Mouse (Mus musculus) ES-E14 (cell line): ENCODE measurements around the gene Hbp1. TPM values are rescaled to one million over a fixed set of nuclear protein-coding genes. Genes with fewer than 3 reads are reported as not detected.
A peak's percentile ranks its signal among the peaks of the same experiment; 100 is the strongest.

Source experiments
- DNase-seq: peaks from one replicate; pipeline ENCODE4 v3.0.0-alpha.2; 2013; ENCODE audit warnings: low read depth, low spot score
- H3K27ac ChIP-seq: 2 replicates; pipeline ENCODE4 v1.5.1; 2012; ENCODE audit warnings: low read depth, mild to moderate bottlenecking, low read length, moderate library complexity, mixed read lengths; ENCODE audit not compliant: poor library complexity, insufficient read depth, severe bottlenecking
- H3K36me3 ChIP-seq: 2 replicates; pipeline ENCODE4 v1.6.1; 2012; ENCODE audit warnings: mild to moderate bottlenecking, low read length, moderate library complexity, mixed read lengths; ENCODE audit not compliant: control insufficient read depth, poor library complexity, insufficient read depth, severe bottlenecking
- H3K4me1 ChIP-seq, 2 experiments: fragments of 150-350 bp in 1 of 2; sonication (generic) in 1 of 2; 2 replicates each; pipeline ENCODE4 v1.6.1; 2012; ENCODE audit warnings: low read length in 2 of 2, mild to moderate bottlenecking in 1 of 2, mixed read lengths in 1 of 2; ENCODE audit not compliant: control insufficient read depth in 2 of 2, insufficient read depth in 2 of 2, poor library complexity in 1 of 2
- H3K4me3 ChIP-seq, 2 experiments: fragments of 150-350 bp in 1 of 2; sonication (generic) in 1 of 2; 2 replicates each; pipeline ENCODE4 v1.5.1; 2012; ENCODE audit warnings: low read length in 2 of 2, low read depth in 1 of 2, mild to moderate bottlenecking in 1 of 2, mixed read lengths in 1 of 2; ENCODE audit not compliant: insufficient read depth in 1 of 2, poor library complexity in 1 of 2, severe bottlenecking in 1 of 2
- H3K9ac ChIP-seq: 2 replicates; pipeline ENCODE4 v1.6.1; 2012; ENCODE audit warnings: low read depth, mild to moderate bottlenecking, low read length, mixed read lengths; ENCODE audit not compliant: poor library complexity, insufficient read depth, severe bottlenecking
- H3K9me3 ChIP-seq: fragments of 150-350 bp; sonication (generic); 2 replicates; pipeline ENCODE4 v1.6.1; 2012; ENCODE audit warnings: low read depth, mild to moderate bottlenecking, low read length; ENCODE audit not compliant: control insufficient read depth, insufficient read depth
- CHD2 ChIP-seq: IDR thresholded peaks from 2 replicates; pipeline ENCODE4 v1.6.1; 2014; ENCODE audit warnings: mild to moderate bottlenecking, low read depth, low read length, inconsistent platforms
- HCFC1 ChIP-seq: IDR thresholded peaks from 2 replicates; pipeline ENCODE4 v1.6.1; 2012; ENCODE audit warnings: low read length, inconsistent platforms, borderline replicate concordance; ENCODE audit not compliant: insufficient read depth
- MAFK ChIP-seq: IDR thresholded peaks from 2 replicates; pipeline ENCODE4 v1.6.1; 2014; ENCODE audit warnings: mild to moderate bottlenecking, low read depth, low read length, inconsistent platforms; ENCODE audit not compliant: insufficient read depth
- ZC3H11A ChIP-seq: IDR thresholded peaks from 2 replicates; pipeline ENCODE4 v1.6.1; 2012; ENCODE audit warnings: low read depth, mild to moderate bottlenecking, inconsistent platforms, low read length, borderline replicate concordance
- ZNF384 ChIP-seq: IDR thresholded peaks from 2 replicates; pipeline ENCODE4 v1.6.1; 2012; ENCODE audit warnings: low read depth, low read length, inconsistent platforms
- in situ Hi-C, 2 experiments: fragments of 600-800 bp; cut with MboI; formaldehyde crosslinking; loops; one replicate each; pipeline ENCODE4 v1.15.1; 2025; ENCODE audit warnings: low sequenced_read_pairs in 2 of 2, inconsistent platforms in 1 of 2; ENCODE audit not compliant: unreplicated experiment in 2 of 2
- total RNA-seq: library from RNA; depleted of rRNA; stranded (reverse); fragments of 300-350 nt; gene quantifications from 2 replicates; pipeline ENCODE4 v1.2.3, GENCODE M21; 2012

Gene Hbp1
- total RNA-seq, 1 experiment = 43.3 TPM

DNA sequence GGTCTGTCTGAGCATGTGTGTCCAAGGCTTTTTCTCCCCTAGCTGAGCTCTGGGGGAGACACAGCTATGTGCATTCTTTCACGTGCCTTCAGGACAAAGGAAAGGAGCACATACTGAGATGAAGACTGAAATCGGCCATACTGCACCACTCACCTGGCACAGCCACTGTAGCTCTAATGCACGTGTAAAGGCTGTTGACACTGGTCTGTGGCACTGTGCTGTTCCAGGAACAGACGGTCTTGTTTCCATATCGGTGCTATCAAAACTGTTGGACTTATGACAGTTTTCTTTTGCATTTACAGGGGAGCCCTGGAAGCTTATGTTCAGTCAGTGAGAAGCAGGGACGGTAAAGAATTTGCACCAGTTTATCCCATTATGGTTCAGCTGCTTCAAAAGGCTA lies 25.0 kb downstream of the Hbp1 start:
- DNase-seq = no peak
- H3K4me1 ChIP-seq = peaks cover 0 to 4% of the 10 kb centered on the region in 2 experiments; a peak in 1 of 4 replicates
- peaks cover 14% of the 10 kb centered on the region for H3K36me3 ChIP-seq
- H3K9ac ChIP-seq = no peak overlapping the region
- TF ChIP-seq MAFK (no peak), ZC3H11A (no peak), CHD2 (no peak), HCFC1 (no peak), ZNF384 (no peak)
- H3K9me3 ChIP-seq = no peaks in the 10 kb centered on the region
- H3K27ac ChIP-seq = no peak overlapping the region
- H3K4me3 ChIP-seq = no peak overlapping the region
- in situ Hi-C loops = loop anchor here (25.0 kb wide), 2 partner anchors 413 to 912 kb away; no protein-coding TSS in a partner anchor

- no peaks in the 10 kb centered on the region for H3K9me3 ChIP-seq
- in situ Hi-C loops = no loop called here
- no peak overlapping the region for H3K4me3 ChIP-seq
- TF ChIP-seq CHD2 = no peak
- TF ChIP-seq HCFC1 = no peak
- no peak for TF ChIP-seq MAFK
- no peak for TF ChIP-seq ZC3H11A
- no peak for TF ChIP-seq ZNF384
- H3K4me1 ChIP-seq = peaks cover 0 to 4% of the 10 kb centered on the region in 2 experiments; a peak in 1 of 4 replicates
- no peak for DNase-seq
- peaks cover 14% of the 10 kb centered on the region for H3K36me3 ChIP-seq
- no peak overlapping the region for H3K9ac ChIP-seq
- no peak overlapping the region for H3K27ac ChIP-seq
Measured at GRCm38 (mm10) chr12:31924135-31924534, 26.2 kb downstream of the Hbp1 start.

GRCm38 (mm10) chr12:31920464-31921405 lies 29.6 kb downstream of the Hbp1 start:
- H3K9me3 ChIP-seq = no peaks in the 10 kb centered on the region
- H3K9ac ChIP-seq = no peak overlapping the region
- TF ChIP-seq MAFK (peak; percentile 95), ZNF384 (no peak)
- H3K4me3 ChIP-seq = no peak overlapping the region
- peaks cover 0 to 6% of the 10 kb centered on the region in 2 experiments; a peak in 1 of 4 replicates for H3K4me1 ChIP-seq
- in situ Hi-C loops = no loop called here
- DNase-seq = no peak
- H3K27ac ChIP-seq = no peak overlapping the region
- H3K36me3 ChIP-seq = peaks cover 6% of the 10 kb centered on the region; the same call in 1 of the 2 replicates

- TF ChIP-seq CHD2 = no peak
- TF ChIP-seq MAFK = no peak
- no peak for TF ChIP-seq ZC3H11A
- no peak for TF ChIP-seq HCFC1
- no peak for TF ChIP-seq ZNF384
- DNase-seq = no peak
- Histone ChIP-seq H3K9me3 (no peaks in the 10 kb centered on the region), H3K9ac (no peak overlapping the region), H3K4me3 (no peak overlapping the region), H3K27ac (no peak overlapping the region), H3K36me3 (peaks cover 3% of the 10 kb centered on the region; the same call in 1 of the 2 replicates), H3K4me1 (0 out of 4 replicates have a peak, but pooled peaks cover 0 to 4% of the 10 kb centered on the region in 2 experiments)
- in situ Hi-C loops = no loop called here
Measured at GRCm38 (mm10) chr12:31917245-31917644, 33.1 kb downstream of the Hbp1 start.
